Mouse (Mus musculus): ENCODE measurements around the gene Fam20c. TPM values are rescaled to one million over a fixed set of nuclear protein-coding genes. Genes with fewer than 3 reads are reported as not detected.

The Fam20c gene
- total RNA-seq, 2 experiments from 2014 or later = 10.7 to 12.2 TPM

GRCm38 (mm10) chr5:138857010-138857617 is 102.8 kb downstream of the Fam20c start:
- intact Hi-C loops (cut with DNase I) = loop anchor here (1.0 to 5.0 kb wide), 3 partner anchors 75 to 150 kb away; no protein-coding TSS in a partner anchor
- peak; percentile 20 for DNase-seq (ENCODE audit: low spot score)

DNA sequence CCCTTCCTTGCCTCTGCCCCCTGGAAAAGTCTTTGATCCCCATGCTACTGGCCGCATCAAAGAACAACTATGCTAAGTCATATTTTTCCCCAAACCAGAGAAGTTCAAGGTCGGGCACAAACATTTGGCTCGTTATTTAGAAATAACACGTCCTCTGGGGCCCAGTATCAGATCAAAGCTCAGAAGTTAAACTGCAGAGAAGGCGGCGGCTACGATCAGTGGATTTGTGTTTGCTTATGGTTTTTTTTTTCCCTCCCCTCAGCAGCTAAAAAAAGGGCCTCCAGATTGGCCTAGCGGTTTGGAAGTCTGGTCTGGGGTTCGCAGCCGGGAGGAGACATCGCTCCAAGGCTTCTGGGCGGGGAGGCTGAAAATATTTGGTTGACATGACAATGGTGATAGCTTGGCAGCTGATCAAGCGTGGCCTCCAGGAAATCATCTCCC is 103.5 kb downstream of the Fam20c start:
- DNase-seq (ENCODE audit: low spot score) = no peak
- intact Hi-C loops (cut with DNase I) = loop anchor here (1.0 to 5.0 kb wide), 3 partner anchors 74 to 149 kb away; no protein-coding TSS in a partner anchor

Other genes with a start within 250 kb of the Fam20c start
- not detected for gene 1700123K08Rik, start 189.8 kb upstream of the Fam20c start, total RNA-seq (2021)
- gene Zfp68, start 134.8 kb upstream of the Fam20c start, total RNA-seq (2021) = 10 to 100 TPM; 19.9 to 22.4 TPM
- 1 to 10 TPM; 4.3 to 5.0 TPM for gene A430033K04Rik, start 131.7 kb upstream of the Fam20c start, total RNA-seq (2021)
- gene Gm5294, start 65.6 kb downstream of the Fam20c start, total RNA-seq (2021) = not detected
- 10 to 100 TPM; 23.3 to 27.2 TPM for gene Pdgfa, start 242.9 kb downstream of the Fam20c start, total RNA-seq (2021)

Data from heart, postnatal 25 days (tissue).